Mouse (Mus musculus) retina, embryonic 14.5 days (tissue): Measurements from ENCODE around the gene Adamtsl2.

Source experiments
- DNase-seq: peaks from one replicate; pipeline ENCODE4 v3.0.0-alpha.2; 2015; ENCODE audit warnings: low spot score

Adamtsl2 gene

GRCm38 (mm10) chr2:27079152-27079584 lies at the start of gene Adamtsl2:
Gene Adamtsl2, plus strand, starts transcription at chr2:27079379.
- peak; percentile 75 for DNase-seq

GRCm38 (mm10) chr2:27032361-27032760 lies 46.8 kb upstream of the Adamtsl2 start:
- DNase-seq, result no peak

- DNase-seq, result no peak
These were observed 43.2 kb upstream of the Adamtsl2 start for GRCm38 (mm10) chr2:27036003-27036402.

GRCm38 (mm10) chr2:27037008-27037407 lies 42.2 kb upstream of the Adamtsl2 start:
- DNase-seq, result no peak

GRCm38 (mm10) chr2:27038596-27038995 lies 40.6 kb upstream of the Adamtsl2 start:
- peak; percentile 92 for DNase-seq

- DNase-seq, result peak; percentile 52
These were observed 39.9 kb upstream of the Adamtsl2 start for GRCm38 (mm10) chr2:27039286-27039685.

GRCm38 (mm10) chr2:27042131-27042844 lies 36.9 kb upstream of the Adamtsl2 start:
- DNase-seq, result no peak

GRCm38 (mm10) chr2:27043461-27043860 lies 35.7 kb upstream of the Adamtsl2 start:
- DNase-seq, result peak; percentile 93

GRCm38 (mm10) chr2:27044166-27044565 lies 35.0 kb upstream of the Adamtsl2 start:
- DNase-seq, result no peak

GRCm38 (mm10) chr2:27044641-27045040 lies 34.5 kb upstream of the Adamtsl2 start:
- no peak for DNase-seq

- DNase-seq, result no peak
These were observed 33.0 kb upstream of the Adamtsl2 start for GRCm38 (mm10) chr2:27045979-27046770.

GRCm38 (mm10) chr2:27049408-27049807 lies 29.8 kb upstream of the Adamtsl2 start:
- DNase-seq, result no peak

- DNase-seq, result no peak
These were observed 20.9 kb upstream of the Adamtsl2 start for GRCm38 (mm10) chr2:27058251-27058650.

- DNase-seq, result no peak
These were observed 20.4 kb upstream of the Adamtsl2 start for GRCm38 (mm10) chr2:27058751-27059150.

- DNase-seq, result no peak
These were observed 20.0 kb upstream of the Adamtsl2 start for GRCm38 (mm10) chr2:27059187-27059586.

- no peak for DNase-seq
These were observed 12.1 kb upstream of the Adamtsl2 start for GRCm38 (mm10) chr2:27067124-27067523.

GRCm38 (mm10) chr2:27067996-27068395 lies 11.2 kb upstream of the Adamtsl2 start:
- peak; percentile 70 for DNase-seq

GRCm38 (mm10) chr2:27069646-27070045 lies 9.5 kb upstream of the Adamtsl2 start:
- peak; percentile 54 for DNase-seq

- DNase-seq, result no peak
These were observed 8.8 kb upstream of the Adamtsl2 start for GRCm38 (mm10) chr2:27070247-27070813.

- no peak for DNase-seq
These were observed 8.0 kb upstream of the Adamtsl2 start for GRCm38 (mm10) chr2:27071137-27071536.

- no peak for DNase-seq
These were observed 7.2 kb upstream of the Adamtsl2 start, which contains the start of gene Mymk for GRCm38 (mm10) chr2:27071978-27072377. Gene Mymk, minus strand, starts transcription at chr2:27072179.

- no peak for DNase-seq
These were observed 5.8 kb upstream of the Adamtsl2 start for GRCm38 (mm10) chr2:27073407-27073806.

- no peak for DNase-seq
These were observed 4.4 kb upstream of the Adamtsl2 start for GRCm38 (mm10) chr2:27074804-27075203.
